Mouse (Mus musculus) liver (tissue): ENCODE results near the gene Lin28a.
"Not testable (repeated sequence)": the region's sequence is repeated elsewhere in the genome, so short reads cannot be mapped to it uniquely, and the experiment has no call there.

ENCODE experiments used
- DNase-seq: peaks from one replicate; pipeline ENCODE4 v3.0.0-alpha.2; 2020; ENCODE audit warnings: mixed read lengths

The Lin28a gene

GRCm38 (mm10) chr4:134018038-134018778 is 433 bp downstream of the Lin28a start:
- peak; percentile 20 for DNase-seq

- peak; percentile 50 for DNase-seq
Measured at GRCm38 (mm10) chr4:134017201-134017865, 1.3 kb downstream of the Lin28a start.

- DNase-seq: no peak
Measured at GRCm38 (mm10) chr4:134016767-134017166, 1.9 kb downstream of the Lin28a start.

GRCm38 (mm10) chr4:134016208-134016607 is 2.4 kb downstream of the Lin28a start:
- DNase-seq: no peak

- DNase-seq: peak; percentile 28
Measured at GRCm38 (mm10) chr4:134012858-134013528, 5.6 kb downstream of the Lin28a start.

- peak; percentile 14 for DNase-seq
Measured at GRCm38 (mm10) chr4:134011450-134012414, 6.9 kb downstream of the Lin28a start.

- no peak for DNase-seq
Measured at GRCm38 (mm10) chr4:134009709-134010108, 8.9 kb downstream of the Lin28a start.

- no peak for DNase-seq
Measured at GRCm38 (mm10) chr4:134006845-134007244, 11.8 kb downstream of the Lin28a start.

- no peak for DNase-seq
Measured at GRCm38 (mm10) chr4:134005581-134006358, 12.9 kb downstream of the Lin28a start.

- DNase-seq: no peak
Measured at GRCm38 (mm10) chr4:134002903-134003302, 15.7 kb downstream of the Lin28a start.

GRCm38 (mm10) chr4:134002246-134002645 is 16.4 kb downstream of the Lin28a start:
- no peak for DNase-seq

GRCm38 (mm10) chr4:134001710-134002109 is 16.9 kb downstream of the Lin28a start:
- DNase-seq: no peak

- peak; percentile 99 for DNase-seq
Measured at GRCm38 (mm10) chr4:134000466-134001438, 17.9 kb downstream of the Lin28a start, which contains the start of gene Dhdds. TSS of gene Dhdds (minus strand) at chr4:134000918.

- no peak for DNase-seq
Measured at GRCm38 (mm10) chr4:133994697-133995096, 23.9 kb downstream of the Lin28a start.

GRCm38 (mm10) chr4:133991087-133991660 is 27.5 kb downstream of the Lin28a start:
- no peak for DNase-seq

- DNase-seq: no peak
Measured at GRCm38 (mm10) chr4:133990035-133990434, 28.6 kb downstream of the Lin28a start.

- DNase-seq: not testable (repeated sequence)
Measured at GRCm38 (mm10) chr4:133988289-133988688, 30.4 kb downstream of the Lin28a start.

GRCm38 (mm10) chr4:133982936-133983335 is 35.7 kb downstream of the Lin28a start:
- DNase-seq: no peak

GRCm38 (mm10) chr4:133980496-133980895 is 38.1 kb downstream of the Lin28a start:
- no peak for DNase-seq
